Mouse (Mus musculus) large intestine, adult 2 months (tissue): Measurements from ENCODE around the gene Slc11a1. TPM values are rescaled to one million over a fixed set of nuclear protein-coding genes. Genes with fewer than 3 reads are reported as not detected.
"Not testable (repeated sequence)": the region's sequence is repeated elsewhere in the genome, so short reads cannot be mapped to it uniquely, and the experiment has no call there.

Experiments
- DNase-seq: peaks from one replicate; pipeline ENCODE4 v3.0.0-alpha.2; 2012; ENCODE audit warnings: low read depth, low spot score
- WGBS: fragments of 180-500 bp; shearing (Covaris S2); methylation state at CpG from one replicate; pipeline ENCODE4 v1.1.7; 2018; 5-methylcytosine and 5-hydroxymethylcytosine counted together
- polyA plus RNA-seq: library from polyadenylated mRNA; depleted of rRNA; stranded (reverse); fragments of >200 nt; gene quantifications from 2 replicates; pipeline ENCODE4 v1.2.3, GENCODE M21; 2012

Slc11a1 gene
- polyA plus RNA-seq, 1 experiment = 16.0 TPM

GRCm38 (mm10) chr1:74385064-74385463 lies 10.1 kb downstream of the Slc11a1 start:
- 93% methylated on average over 10 of the region's 10 CpGs for WGBS
- DNase-seq = no peak

GRCm38 (mm10) chr1:74385531-74385930 lies 10.5 kb downstream of the Slc11a1 start:
- DNase-seq = no peak
- WGBS = 89% methylated on average over 8 of the region's 8 CpGs

GRCm38 (mm10) chr1:74386363-74386713 lies 11.3 kb downstream of the Slc11a1 start:
- WGBS = 19% methylated on average over 10 of the region's 10 CpGs
- no peak for DNase-seq

- under 1% methylated on average over 26 of the region's 26 CpGs for WGBS
Measured at GRCm38 (mm10) chr1:74386714-74387385, 11.9 kb downstream of the Slc11a1 start.

GRCm38 (mm10) chr1:74387386-74387988 lies 12.5 kb downstream of the Slc11a1 start:
- WGBS = 47% methylated on average over 15 of the region's 15 CpGs
- no peak for DNase-seq

More at GRCm38 (mm10) chr1:74386714-74387385, 11.9 kb downstream of the Slc11a1 start:
- no peak for DNase-seq

GRCm38 (mm10) chr1:74388398-74388920 lies 13.5 kb downstream of the Slc11a1 start:
- 89% methylated on average over 7 of the region's 7 CpGs for WGBS

GRCm38 (mm10) chr1:74389831-74390286 lies 14.9 kb downstream of the Slc11a1 start:
- 19% methylated on average over 29 of the region's 29 CpGs for WGBS
- no peak for DNase-seq

More at GRCm38 (mm10) chr1:74388398-74388920, 13.5 kb downstream of the Slc11a1 start:
- DNase-seq = no peak

GRCm38 (mm10) chr1:74390287-74390906 lies 15.4 kb downstream of the Slc11a1 start:
- WGBS = 4% methylated on average over 21 of the region's 21 CpGs
- DNase-seq = no peak

- DNase-seq = no peak
- 3% methylated on average over 51 of the region's 51 CpGs for WGBS
Measured at GRCm38 (mm10) chr1:74390924-74391748, 16.1 kb downstream of the Slc11a1 start, which contains the start of gene Ctdsp1. TSS of gene Ctdsp1 (plus strand) at chr1:74391509.

- no peak for DNase-seq
- WGBS = under 1% methylated on average over 54 of the region's 63 CpGs
Measured at GRCm38 (mm10) chr1:74391844-74392441, 16.9 kb downstream of the Slc11a1 start.

- WGBS = 1% methylated on average over 16 of the region's 16 CpGs
- DNase-seq = no peak
Measured at GRCm38 (mm10) chr1:74392446-74392994, 17.5 kb downstream of the Slc11a1 start.

GRCm38 (mm10) chr1:74393010-74393409 lies 18.0 kb downstream of the Slc11a1 start:
- DNase-seq = no peak
- 15% methylated on average over 7 of the region's 7 CpGs for WGBS

GRCm38 (mm10) chr1:74393697-74394096 lies 18.7 kb downstream of the Slc11a1 start:
- WGBS = 77% methylated on average over 9 of the region's 9 CpGs
- DNase-seq = no peak

- WGBS = 87% methylated on average over 9 of the region's 9 CpGs
- DNase-seq = no peak
Measured at GRCm38 (mm10) chr1:74394311-74394710, 19.3 kb downstream of the Slc11a1 start.

GRCm38 (mm10) chr1:74394858-74395257 lies 19.9 kb downstream of the Slc11a1 start:
- DNase-seq = no peak
- WGBS = 93% methylated on average over 15 of the region's 15 CpGs

GRCm38 (mm10) chr1:74395290-74395689 lies 20.3 kb downstream of the Slc11a1 start:
- 86% methylated on average over 13 of the region's 13 CpGs for WGBS
- DNase-seq = no peak

GRCm38 (mm10) chr1:74396456-74397222 lies 21.6 kb downstream of the Slc11a1 start:
- WGBS = 11% methylated on average over 12 of the region's 12 CpGs
- DNase-seq = not testable (repeated sequence)

- DNase-seq = peak; percentile 96
Measured at GRCm38 (mm10) chr1:74397268-74397918, 22.4 kb downstream of the Slc11a1 start.

More at GRCm38 (mm10) chr1:74397268-74397918, 22.4 kb downstream of the Slc11a1 start:
- 1% methylated on average over 41 of the region's 41 CpGs for WGBS
